Mouse (Mus musculus) hindbrain, embryonic 15.5 days (tissue): ENCODE measurements around the gene Cds2. TPM values are rescaled to one million over a fixed set of nuclear protein-coding genes. Genes with fewer than 3 reads are reported as not detected.
"Not testable (repeated sequence)": the region's sequence is repeated elsewhere in the genome, so short reads cannot be mapped to it uniquely, and the experiment has no call there.

Experiments
- ATAC-seq: fragments of 200-750 bp; cut with Nextera tagmentation; 2 replicates; pipeline ENCODE4 v1.8.0; 2017; ENCODE audit warnings: low read depth, moderate number of reproducible peaks, moderate TSS enrichment; ENCODE audit not compliant: low FRiP score
- H3K27ac ChIP-seq: fragments of 300-500 bp; sonication (generic); replicated peaks from 2 replicates; pipeline ENCODE4 v1.5.1; 2015; ENCODE audit warnings: mild to moderate bottlenecking, inconsistent platforms
- H3K27me3 ChIP-seq: fragments of 300-500 bp; sonication (generic); 2 replicates; pipeline ENCODE4 v1.6.1; 2015; ENCODE audit warnings: control low read depth, inconsistent platforms
- H3K36me3 ChIP-seq: fragments of 300-500 bp; sonication (generic); 2 replicates; pipeline ENCODE4 v1.6.1; 2015; ENCODE audit warnings: control low read depth, inconsistent platforms
- H3K4me1 ChIP-seq: fragments of 300-500 bp; sonication (generic); replicated peaks from 2 replicates; pipeline ENCODE4 v1.6.1; 2015; ENCODE audit warnings: control low read depth, inconsistent platforms
- H3K4me2 ChIP-seq: fragments of 300-500 bp; sonication (generic); 2 replicates; pipeline ENCODE4 v1.6.1; 2015; ENCODE audit warnings: moderate library complexity, mild to moderate bottlenecking, inconsistent platforms
- H3K4me3 ChIP-seq: fragments of 300-500 bp; sonication (generic); 2 replicates; pipeline ENCODE4 v1.5.1; 2015; ENCODE audit warnings: mild to moderate bottlenecking, inconsistent platforms
- H3K9ac ChIP-seq: fragments of 300-500 bp; sonication (generic); 2 replicates; pipeline ENCODE4 v1.6.1; 2015; ENCODE audit warnings: inconsistent platforms
- H3K9me3 ChIP-seq: fragments of 300-500 bp; sonication (generic); 2 replicates; pipeline ENCODE4 v1.6.1; 2016; ENCODE audit warnings: control low read depth, inconsistent platforms
- WGBS: fragments of 180-500 bp; shearing (Covaris S2); methylation state at CpG from one replicate; pipeline ENCODE4 v1.1.7; 2015; 5-methylcytosine and 5-hydroxymethylcytosine counted together
- polyA plus RNA-seq: library from polyadenylated mRNA; unstranded; fragments of >200 nt; fragmentation: Nextera tagmentation; extraction: Ambion mirVana; gene quantifications from 2 replicates; pipeline ENCODE4 v1.2.1, GENCODE M21; 2015

Gene Cds2
- polyA plus RNA-seq = 44.1 and 44.7 TPM in 2 replicates

- Histone ChIP-seq H3K4me2 (peak within 1 kb of the TSS; percentile 63), H3K9me3 (no peaks in the 10 kb centered on the region), H3K4me1 (peaks cover 13% of the 10 kb centered on the region), H3K27me3 (no peaks in the 10 kb centered on the region), H3K36me3 (no peaks in the 10 kb centered on the region), H3K9ac (peak within 1 kb of the TSS; percentile 91), H3K4me3 (peak within 1 kb of the TSS; percentile 90), H3K27ac (peak within 1 kb of the TSS; percentile 88)
- peak; percentile 99 for ATAC-seq
- WGBS = under 1% methylated on average over 34 of the region's 49 CpGs
Measured at GRCm38 (mm10) chr2:132262879-132263398, at the start of gene Cds2. Gene Cds2 (plus strand): TSS chr2:132263148.

GRCm38 (mm10) chr2:132221611-132222073 is 41.3 kb upstream of the Cds2 start:
- Histone ChIP-seq H3K4me1 (no peaks in the 10 kb centered on the region), H3K27ac (no peak overlapping the region), H3K27me3 (no peaks in the 10 kb centered on the region), H3K4me3 (no peak overlapping the region), H3K9me3 (no peaks in the 10 kb centered on the region), H3K4me2 (no peak overlapping the region), H3K36me3 (no peaks in the 10 kb centered on the region), H3K9ac (no peak overlapping the region)
- ATAC-seq = no peak
- WGBS = 73% methylated on average over 11 of the region's 11 CpGs

- no peaks in the 10 kb centered on the region for H3K9me3 ChIP-seq
- no peak overlapping the region for H3K4me3 ChIP-seq
- WGBS = 90% methylated on average over 4 of the region's 4 CpGs
- no peak overlapping the region for H3K4me2 ChIP-seq
- no peaks in the 10 kb centered on the region for H3K36me3 ChIP-seq
- ATAC-seq = no peak
- no peak overlapping the region for H3K27ac ChIP-seq
- no peaks in the 10 kb centered on the region for H3K4me1 ChIP-seq
- no peaks in the 10 kb centered on the region for H3K27me3 ChIP-seq
- H3K9ac ChIP-seq = no peak overlapping the region
Measured at GRCm38 (mm10) chr2:132224359-132224758, 38.6 kb upstream of the Cds2 start.

GRCm38 (mm10) chr2:132232413-132232945 is 30.5 kb upstream of the Cds2 start:
- no peaks in the 10 kb centered on the region for H3K27me3 ChIP-seq
- no peaks in the 10 kb centered on the region for H3K9me3 ChIP-seq
- H3K27ac ChIP-seq = no peak overlapping the region
- no peaks in the 10 kb centered on the region for H3K4me1 ChIP-seq
- no peak overlapping the region for H3K9ac ChIP-seq
- no peak for ATAC-seq
- H3K36me3 ChIP-seq = no peaks in the 10 kb centered on the region
- 71% methylated on average over 3 of the region's 3 CpGs for WGBS
- H3K4me3 ChIP-seq = no peak overlapping the region
- H3K4me2 ChIP-seq = no peak overlapping the region

- ATAC-seq = no peak
- Histone ChIP-seq H3K36me3 (no peaks in the 10 kb centered on the region), H3K27me3 (no peaks in the 10 kb centered on the region), H3K27ac (no peak overlapping the region), H3K9me3 (no peaks in the 10 kb centered on the region), H3K4me1 (no peaks in the 10 kb centered on the region), H3K4me3 (no peak overlapping the region), H3K4me2 (no peak overlapping the region), H3K9ac (no peak overlapping the region)
- WGBS = 74% methylated on average over 16 of the region's 16 CpGs
Measured at GRCm38 (mm10) chr2:132233985-132234765, 28.8 kb upstream of the Cds2 start.

- Histone ChIP-seq H3K36me3 (no peaks in the 10 kb centered on the region), H3K9me3 (no peaks in the 10 kb centered on the region), H3K4me2 (no peak overlapping the region), H3K27ac (no peak overlapping the region), H3K4me3 (no peak overlapping the region), H3K4me1 (no peaks in the 10 kb centered on the region), H3K9ac (no peak overlapping the region), H3K27me3 (no peaks in the 10 kb centered on the region)
- ATAC-seq = no peak
- 51% methylated on average over 2 of the region's 2 CpGs for WGBS
Measured at GRCm38 (mm10) chr2:132235291-132235690, 27.7 kb upstream of the Cds2 start.

- WGBS = 87% methylated on average over 7 of the region's 7 CpGs
- H3K36me3 ChIP-seq = no peaks in the 10 kb centered on the region
Measured at GRCm38 (mm10) chr2:132235975-132236374, 27.0 kb upstream of the Cds2 start.

GRCm38 (mm10) chr2:132239434-132239833 is 23.5 kb upstream of the Cds2 start:
- H3K4me1 ChIP-seq, H3K27ac ChIP-seq, H3K4me2 ChIP-seq, H3K4me3 ChIP-seq, ATAC-seq, H3K36me3 ChIP-seq, H3K9ac ChIP-seq, H3K27me3 ChIP-seq, H3K9me3 ChIP-seq: not testable (repeated sequence)
- 90% methylated on average over 3 of the region's 3 CpGs for WGBS

More at GRCm38 (mm10) chr2:132235975-132236374, 27.0 kb upstream of the Cds2 start:
- Histone ChIP-seq H3K9me3 (no peaks in the 10 kb centered on the region), H3K4me3 (no peak overlapping the region), H3K9ac (no peak overlapping the region), H3K27ac (no peak overlapping the region), H3K4me1 (no peaks in the 10 kb centered on the region), H3K27me3 (no peaks in the 10 kb centered on the region), H3K4me2 (no peak overlapping the region)
- ATAC-seq = no peak

GRCm38 (mm10) chr2:132240457-132240856 is 22.5 kb upstream of the Cds2 start:
- 0 out of 2 replicates have a peak, but pooled peaks have one; percentile 34 for ATAC-seq
- H3K9me3 ChIP-seq, H3K36me3 ChIP-seq, H3K27ac ChIP-seq, H3K27me3 ChIP-seq, H3K9ac ChIP-seq, H3K4me2 ChIP-seq, H3K4me1 ChIP-seq, H3K4me3 ChIP-seq: not testable (repeated sequence)
- WGBS = 20% methylated on average over 10 of the region's 10 CpGs

- ATAC-seq = no peak
- no peak overlapping the region for H3K27ac ChIP-seq
- no peak overlapping the region for H3K4me3 ChIP-seq
- H3K9ac ChIP-seq = no peak overlapping the region
- H3K36me3 ChIP-seq = peaks cover 7% of the 10 kb centered on the region; the same call in 1 of the 2 replicates
- WGBS = 95% methylated on average over 3 of the region's 3 CpGs
- H3K4me2 ChIP-seq = no peak overlapping the region
- no peaks in the 10 kb centered on the region for H3K27me3 ChIP-seq
- peaks cover 16% of the 10 kb centered on the region for H3K4me1 ChIP-seq
- no peaks in the 10 kb centered on the region for H3K9me3 ChIP-seq
Measured at GRCm38 (mm10) chr2:132243370-132243769, 19.6 kb upstream of the Cds2 start.

GRCm38 (mm10) chr2:132247539-132248313 is 15.2 kb upstream of the Cds2 start, which contains the start of gene Tmem230:
Gene Tmem230 (minus strand): TSS chr2:132247807.
- peak within 1 kb of the TSS; percentile 53 for H3K9ac ChIP-seq

More at GRCm38 (mm10) chr2:132247539-132248313, 15.2 kb upstream of the Cds2 start, which contains the start of gene Tmem230:
- 6% methylated on average over 50 of the region's 50 CpGs for WGBS
- Histone ChIP-seq H3K4me2 (peak within 1 kb of the TSS; percentile 95), H3K9me3 (no peaks in the 10 kb centered on the region), H3K4me1 (peaks cover 29% of the 10 kb centered on the region), H3K27ac (peak within 1 kb of the TSS; percentile 81), H3K4me3 (peak within 1 kb of the TSS; percentile 63), H3K36me3 (peaks cover 17% of the 10 kb centered on the region; the same call in 1 of the 2 replicates), H3K27me3 (no peaks in the 10 kb centered on the region)
- peak; percentile 94 for ATAC-seq
